Mouse (Mus musculus) forebrain, embryonic 12.5 days (tissue): ENCODE data around the gene Nfya. TPM values are rescaled to one million over a fixed set of nuclear protein-coding genes. Genes with fewer than 3 reads are reported as not detected.

Experiments used
- ATAC-seq: fragments of 200-750 bp; cut with Nextera tagmentation; 2 replicates; pipeline ENCODE4 v1.8.0; 2017; ENCODE audit warnings: moderate TSS enrichment; ENCODE audit not compliant: low FRiP score
- H3K27ac ChIP-seq: fragments of 300-500 bp; sonication (generic); 2 replicates; pipeline ENCODE4 v1.5.1; 2016; ENCODE audit warnings: mild to moderate bottlenecking
- H3K27me3 ChIP-seq: fragments of 300-500 bp; sonication (generic); 2 replicates; pipeline ENCODE4 v1.6.1; 2016; ENCODE audit warnings: mild to moderate bottlenecking
- H3K36me3 ChIP-seq: fragments of 300-500 bp; sonication (generic); replicated peaks from 2 replicates; pipeline ENCODE4 v1.6.1; 2016; ENCODE audit warnings: mild to moderate bottlenecking
- H3K4me1 ChIP-seq: fragments of 300-500 bp; sonication (generic); 2 replicates; pipeline ENCODE4 v1.6.1; 2016
- H3K4me2 ChIP-seq: fragments of 300-500 bp; sonication (generic); 2 replicates; pipeline ENCODE4 v1.6.1; 2016; ENCODE audit warnings: mild to moderate bottlenecking, moderate library complexity
- H3K4me3 ChIP-seq: fragments of 300-500 bp; sonication (generic); replicated peaks from 2 replicates; pipeline ENCODE4 v1.5.1; 2016; ENCODE audit warnings: mild to moderate bottlenecking
- H3K9ac ChIP-seq: fragments of 300-500 bp; sonication (generic); 2 replicates; pipeline ENCODE4 v1.6.1; 2016; ENCODE audit warnings: mild to moderate bottlenecking
- H3K9me3 ChIP-seq: fragments of 300-500 bp; sonication (generic); 2 replicates; pipeline ENCODE4 v1.6.1; 2016
- whole genome bisulfite sequencing: fragments of 180-500 bp; shearing (Covaris S2); methylation state at CpG from one replicate; pipeline ENCODE4 v1.1.7; 2016; 5-methylcytosine and 5-hydroxymethylcytosine counted together
- polyA plus RNA-seq: library from polyadenylated mRNA; unstranded; fragments of >200 nt; fragmentation: Nextera tagmentation; extraction: Ambion mirVana; gene quantifications from 2 replicates; pipeline ENCODE4 v1.2.1, GENCODE M21; 2016

Gene Nfya
- polyA plus RNA-seq, 1 experiment from 2014 or later, result 20.7 TPM

GRCm38 (mm10) chr17:48407910-48408525 is 1.7 kb downstream of the Nfya start:
- Histone ChIP-seq H3K36me3 (no peaks in the 10 kb centered on the region), H3K27ac (peak overlapping the region; percentile 100), H3K4me1 (peaks cover 27% of the 10 kb centered on the region), H3K9ac (peak overlapping the region; percentile 99), H3K4me3 (peak overlapping the region; percentile 83), H3K27me3 (no peaks in the 10 kb centered on the region), H3K9me3 (no peaks in the 10 kb centered on the region), H3K4me2 (peak overlapping the region; percentile 83)
- 10% methylated on average over 8 of the region's 8 CpGs for WGBS
- ATAC-seq, result no peak

GRCm38 (mm10) chr17:48407154-48407553 is 2.6 kb downstream of the Nfya start:
- peak overlapping the region; percentile 83; the same call in 1 of the 2 replicates for H3K4me3 ChIP-seq
- H3K4me2 ChIP-seq, result peak overlapping the region; percentile 83
- peak overlapping the region; percentile 99; the same call in 1 of the 2 replicates for H3K9ac ChIP-seq
- H3K27ac ChIP-seq, result no peak overlapping the region
- 91% methylated on average over 4 of the region's 4 CpGs for WGBS
- no peaks in the 10 kb centered on the region; the same call in 1 of the 2 replicates for H3K36me3 ChIP-seq
- H3K9me3 ChIP-seq, result no peaks in the 10 kb centered on the region
- no peak for ATAC-seq
- H3K27me3 ChIP-seq, result no peaks in the 10 kb centered on the region
- peaks cover 27% of the 10 kb centered on the region for H3K4me1 ChIP-seq

- 93% methylated on average over 1 of the region's 1 CpGs for WGBS
- H3K27ac ChIP-seq, result no peak overlapping the region
- ATAC-seq, result no peak
- H3K9ac ChIP-seq, result no peak overlapping the region
- no peak overlapping the region for H3K4me3 ChIP-seq
- peaks cover 7% of the 10 kb centered on the region; the same call in 1 of the 2 replicates for H3K36me3 ChIP-seq
- H3K4me2 ChIP-seq, result no peak overlapping the region
- no peaks in the 10 kb centered on the region for H3K9me3 ChIP-seq
- no peaks in the 10 kb centered on the region for H3K27me3 ChIP-seq
- H3K4me1 ChIP-seq, result peaks cover 15% of the 10 kb centered on the region
These were observed 5.0 kb downstream of the Nfya start for GRCm38 (mm10) chr17:48404706-48405105.

GRCm38 (mm10) chr17:48403848-48404247 is 5.9 kb downstream of the Nfya start:
- ATAC-seq, result no peak
- Histone ChIP-seq H3K27me3 (no peaks in the 10 kb centered on the region), H3K9ac (no peak overlapping the region), H3K36me3 (peaks cover 16% of the 10 kb centered on the region), H3K9me3 (no peaks in the 10 kb centered on the region), H3K27ac (no peak overlapping the region), H3K4me1 (peaks cover 15% of the 10 kb centered on the region), H3K4me3 (no peak overlapping the region), H3K4me2 (no peak overlapping the region)
- 92% methylated on average over 2 of the region's 2 CpGs for WGBS

GRCm38 (mm10) chr17:48402751-48403150 is 7.0 kb downstream of the Nfya start:
- H3K4me2 ChIP-seq, result no peak overlapping the region
- H3K9ac ChIP-seq, result no peak overlapping the region
- H3K27ac ChIP-seq, result no peak overlapping the region
- no peak overlapping the region for H3K4me3 ChIP-seq
- no peaks in the 10 kb centered on the region for H3K9me3 ChIP-seq
- WGBS, result 95% methylated on average over 3 of the region's 3 CpGs
- peaks cover 8% of the 10 kb centered on the region for H3K4me1 ChIP-seq
- ATAC-seq, result no peak
- no peaks in the 10 kb centered on the region for H3K27me3 ChIP-seq
- peaks cover 27% of the 10 kb centered on the region for H3K36me3 ChIP-seq

- Histone ChIP-seq H3K36me3 (peaks cover 34% of the 10 kb centered on the region), H3K4me3 (no peak overlapping the region), H3K27ac (no peak overlapping the region), H3K4me1 (no peaks in the 10 kb centered on the region), H3K9ac (no peak overlapping the region), H3K27me3 (no peaks in the 10 kb centered on the region), H3K4me2 (no peak overlapping the region), H3K9me3 (no peaks in the 10 kb centered on the region)
- WGBS, result 89% methylated on average over 4 of the region's 4 CpGs
- no peak for ATAC-seq
These were observed 8.0 kb downstream of the Nfya start for GRCm38 (mm10) chr17:48401710-48402109.

GRCm38 (mm10) chr17:48392616-48393015 is 17.1 kb downstream of the Nfya start:
- peaks cover 91% of the 10 kb centered on the region for H3K36me3 ChIP-seq
- WGBS, result 98% methylated on average over 3 of the region's 3 CpGs

GRCm38 (mm10) chr17:48391446-48391845 is 18.3 kb downstream of the Nfya start:
- no peak overlapping the region for H3K4me2 ChIP-seq
- H3K9me3 ChIP-seq, result no peaks in the 10 kb centered on the region
- H3K27ac ChIP-seq, result no peak overlapping the region
- H3K27me3 ChIP-seq, result no peaks in the 10 kb centered on the region
- H3K4me3 ChIP-seq, result no peak overlapping the region
- H3K36me3 ChIP-seq, result peaks cover 95% of the 10 kb centered on the region
- H3K9ac ChIP-seq, result no peak overlapping the region
- H3K4me1 ChIP-seq, result no peaks in the 10 kb centered on the region
- 91% methylated on average over 5 of the region's 5 CpGs for WGBS
- ATAC-seq, result no peak

More at GRCm38 (mm10) chr17:48392616-48393015, 17.1 kb downstream of the Nfya start:
- H3K27ac ChIP-seq, result no peak overlapping the region
- H3K27me3 ChIP-seq, result no peaks in the 10 kb centered on the region
- H3K4me3 ChIP-seq, result no peak overlapping the region
- no peak for ATAC-seq
- no peaks in the 10 kb centered on the region for H3K9me3 ChIP-seq
- no peak overlapping the region for H3K9ac ChIP-seq
- H3K4me2 ChIP-seq, result no peak overlapping the region
- H3K4me1 ChIP-seq, result no peaks in the 10 kb centered on the region

GRCm38 (mm10) chr17:48389442-48389841 is 20.3 kb downstream of the Nfya start:
- no peak for ATAC-seq
- Histone ChIP-seq H3K36me3 (peaks cover 82% of the 10 kb centered on the region), H3K9ac (no peak overlapping the region), H3K9me3 (no peaks in the 10 kb centered on the region), H3K4me2 (no peak overlapping the region), H3K27me3 (no peaks in the 10 kb centered on the region), H3K4me3 (no peak overlapping the region), H3K27ac (no peak overlapping the region), H3K4me1 (no peaks in the 10 kb centered on the region)
- 94% methylated on average over 5 of the region's 5 CpGs for WGBS

GRCm38 (mm10) chr17:48388666-48389065 is 21.0 kb downstream of the Nfya start:
- ATAC-seq, result no peak
- Histone ChIP-seq H3K9ac (no peak overlapping the region), H3K4me2 (no peak overlapping the region), H3K36me3 (peaks cover 75% of the 10 kb centered on the region), H3K4me3 (no peak overlapping the region), H3K27ac (no peak overlapping the region), H3K9me3 (no peaks in the 10 kb centered on the region), H3K27me3 (no peaks in the 10 kb centered on the region), H3K4me1 (no peaks in the 10 kb centered on the region)
- 90% methylated on average over 2 of the region's 2 CpGs for WGBS

GRCm38 (mm10) chr17:48385786-48386461 is 23.8 kb downstream of the Nfya start:
- peaks cover 48% of the 10 kb centered on the region for H3K36me3 ChIP-seq
- 88% methylated on average over 2 of the region's 2 CpGs for WGBS
- no peak overlapping the region for H3K4me2 ChIP-seq

GRCm38 (mm10) chr17:48379050-48379449 is 30.7 kb downstream of the Nfya start:
- H3K9ac ChIP-seq, result no peak overlapping the region
- H3K9me3 ChIP-seq, result 0 out of 2 replicates have a peak, but pooled peaks cover 3% of the 10 kb centered on the region
- no peaks in the 10 kb centered on the region for H3K27me3 ChIP-seq
- H3K27ac ChIP-seq, result no peak overlapping the region
- no peaks in the 10 kb centered on the region for H3K4me1 ChIP-seq
- no peaks in the 10 kb centered on the region for H3K36me3 ChIP-seq
- H3K4me3 ChIP-seq, result no peak overlapping the region
- no peak overlapping the region for H3K4me2 ChIP-seq
- ATAC-seq, result no peak

More at GRCm38 (mm10) chr17:48385786-48386461, 23.8 kb downstream of the Nfya start:
- no peak for ATAC-seq
- no peak overlapping the region for H3K27ac ChIP-seq
- H3K9me3 ChIP-seq, result no peaks in the 10 kb centered on the region
- no peaks in the 10 kb centered on the region for H3K4me1 ChIP-seq
- H3K27me3 ChIP-seq, result no peaks in the 10 kb centered on the region
- no peak overlapping the region for H3K9ac ChIP-seq
- no peak overlapping the region for H3K4me3 ChIP-seq

GRCm38 (mm10) chr17:48376102-48376501 is 33.6 kb downstream of the Nfya start:
- Histone ChIP-seq H3K36me3 (no peaks in the 10 kb centered on the region), H3K27ac (no peak overlapping the region), H3K4me1 (no peaks in the 10 kb centered on the region), H3K4me3 (no peak overlapping the region), H3K9me3 (0 out of 2 replicates have a peak, but pooled peaks cover 3% of the 10 kb centered on the region), H3K4me2 (no peak overlapping the region), H3K27me3 (no peaks in the 10 kb centered on the region), H3K9ac (no peak overlapping the region)
- ATAC-seq, result no peak
- 95% methylated on average over 1 of the region's 1 CpGs for WGBS
